Mouse (Mus musculus): ENCODE measurements around the gene Cox4i2. TPM values are rescaled to one million over a fixed set of nuclear protein-coding genes. Genes with fewer than 3 reads are reported as not detected.

Cox4i2 gene
- not detected for polyA plus RNA-seq (2014; fragmentation: Illumina TruSeq; extraction: RNeasy Lipid Tissue Mini Kit (QIAGEN cat#74804))

GRCm38 (mm10) chr2:152753944-152754711 is at the start of gene Cox4i2:
Gene Cox4i2, plus strand, starts transcription at chr2:152754173.

DNA sequence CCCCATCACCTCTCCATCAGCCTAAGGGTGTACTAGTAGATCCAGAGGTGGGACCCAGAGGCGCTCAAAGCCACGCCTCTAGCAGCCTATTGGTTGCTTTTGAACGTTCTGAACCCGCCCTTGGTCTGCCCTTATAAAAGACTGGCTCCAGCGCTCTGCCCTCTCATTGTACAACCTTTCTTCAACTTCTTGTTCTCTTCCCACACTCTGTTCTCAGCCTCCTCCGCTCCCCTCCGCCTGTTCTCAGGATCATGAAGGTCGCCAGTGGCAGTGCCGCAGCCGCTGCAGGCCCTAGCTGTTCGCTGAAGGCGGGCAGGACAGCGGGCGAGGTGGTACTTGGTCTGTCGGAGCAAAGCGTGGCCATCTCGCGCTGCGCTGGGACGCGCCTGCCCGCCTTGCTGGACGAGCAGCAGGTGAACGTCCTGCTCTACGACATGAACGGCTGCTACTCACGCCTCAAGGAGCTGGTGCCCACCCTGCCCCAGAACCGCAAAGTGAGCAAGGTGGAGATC is 17.8 kb upstream of the Cox4i2 start, which contains the start of gene Id1:
Id1 (plus strand) TSS at position 162 of the 512 bp plus-strand sequence.

Other genes with a start within 250 kb of the Cox4i2 start
- gene Defb26, start 242.5 kb upstream of the Cox4i2 start, polyA plus RNA-seq (2014; fragmentation: Illumina TruSeq; extraction: RNeasy Lipid Tissue Mini Kit (QIAGEN cat#74804)): not detected
- not detected for gene Defb28, start 235.9 kb upstream of the Cox4i2 start, polyA plus RNA-seq (2014; fragmentation: Illumina TruSeq; extraction: RNeasy Lipid Tissue Mini Kit (QIAGEN cat#74804))
- gene Defb29, start 214.1 kb upstream of the Cox4i2 start, polyA plus RNA-seq (2014; fragmentation: Illumina TruSeq; extraction: RNeasy Lipid Tissue Mini Kit (QIAGEN cat#74804)): not detected
- not detected for gene Gm17416, start 184.8 kb upstream of the Cox4i2 start, polyA plus RNA-seq (2014; fragmentation: Illumina TruSeq; extraction: RNeasy Lipid Tissue Mini Kit (QIAGEN cat#74804))
- gene Defb21, start 181.4 kb upstream of the Cox4i2 start, polyA plus RNA-seq (2014; fragmentation: Illumina TruSeq; extraction: RNeasy Lipid Tissue Mini Kit (QIAGEN cat#74804)): not detected
- gene Defb19, start 173.9 kb upstream of the Cox4i2 start, polyA plus RNA-seq (2014; fragmentation: Illumina TruSeq; extraction: RNeasy Lipid Tissue Mini Kit (QIAGEN cat#74804)): 21.0 TPM
- not detected for gene Defb45, start 154.8 kb upstream of the Cox4i2 start, polyA plus RNA-seq (2014; fragmentation: Illumina TruSeq; extraction: RNeasy Lipid Tissue Mini Kit (QIAGEN cat#74804))
- gene Defb36, start 149.8 kb upstream of the Cox4i2 start, polyA plus RNA-seq (2014; fragmentation: Illumina TruSeq; extraction: RNeasy Lipid Tissue Mini Kit (QIAGEN cat#74804)): not detected
- gene Defb25, start 131.1 kb upstream of the Cox4i2 start, polyA plus RNA-seq (2014; fragmentation: Illumina TruSeq; extraction: RNeasy Lipid Tissue Mini Kit (QIAGEN cat#74804)): not detected
- gene Rem1, start 127.2 kb upstream of the Cox4i2 start, polyA plus RNA-seq (2014; fragmentation: Illumina TruSeq; extraction: RNeasy Lipid Tissue Mini Kit (QIAGEN cat#74804)): 1.5 TPM
- gene H13, start 84.7 kb upstream of the Cox4i2 start, polyA plus RNA-seq (2014; fragmentation: Illumina TruSeq; extraction: RNeasy Lipid Tissue Mini Kit (QIAGEN cat#74804)): 35.9 TPM
- 23.2 TPM for gene Mcts2, start 67.1 kb upstream of the Cox4i2 start, polyA plus RNA-seq (2014; fragmentation: Illumina TruSeq; extraction: RNeasy Lipid Tissue Mini Kit (QIAGEN cat#74804))
- gene Id1, start 17.9 kb upstream of the Cox4i2 start, polyA plus RNA-seq (2014; fragmentation: Illumina TruSeq; extraction: RNeasy Lipid Tissue Mini Kit (QIAGEN cat#74804)): 21.2 TPM
- gene Bcl2l1, start 77.6 kb downstream of the Cox4i2 start, polyA plus RNA-seq (2014; fragmentation: Illumina TruSeq; extraction: RNeasy Lipid Tissue Mini Kit (QIAGEN cat#74804)): 28.0 TPM
- gene Tpx2, start 93.8 kb downstream of the Cox4i2 start, polyA plus RNA-seq (2014; fragmentation: Illumina TruSeq; extraction: RNeasy Lipid Tissue Mini Kit (QIAGEN cat#74804)): 63.9 TPM
- gene Mylk2, start 157.2 kb downstream of the Cox4i2 start, polyA plus RNA-seq (2014; fragmentation: Illumina TruSeq; extraction: RNeasy Lipid Tissue Mini Kit (QIAGEN cat#74804)): not detected
- gene Foxs1, start 179.0 kb downstream of the Cox4i2 start, polyA plus RNA-seq (2014; fragmentation: Illumina TruSeq; extraction: RNeasy Lipid Tissue Mini Kit (QIAGEN cat#74804)): not detected
- gene Dusp15, start 197.5 kb downstream of the Cox4i2 start, polyA plus RNA-seq (2014; fragmentation: Illumina TruSeq; extraction: RNeasy Lipid Tissue Mini Kit (QIAGEN cat#74804)): not detected
- not detected for gene Ttll9, start 208.3 kb downstream of the Cox4i2 start, polyA plus RNA-seq (2014; fragmentation: Illumina TruSeq; extraction: RNeasy Lipid Tissue Mini Kit (QIAGEN cat#74804))

Data from ovary, adult 10 weeks (tissue).